8 mouse cellular contexts compared by ENCODE assay signal in the genomic region with DNA sequence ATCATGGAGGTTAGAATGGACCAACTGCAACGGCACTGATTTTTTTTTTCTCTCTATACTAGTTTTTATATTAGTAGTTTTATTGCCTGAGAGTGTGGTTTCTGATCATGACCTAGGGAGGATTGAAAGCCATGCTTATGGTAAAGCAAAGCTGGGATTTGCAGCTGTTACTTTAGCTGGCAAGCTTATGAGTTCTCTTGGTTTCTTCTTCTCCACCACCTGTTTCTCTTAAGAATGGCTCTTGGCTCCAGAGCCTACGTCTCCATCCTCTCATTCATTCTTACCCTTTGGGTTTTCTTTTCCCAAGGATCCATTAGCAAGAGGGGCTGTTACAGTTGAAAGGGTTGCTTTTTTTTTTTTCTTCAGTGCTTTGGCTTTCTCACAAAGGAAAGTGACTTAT. TPM values are rescaled to one million over a fixed set of nuclear protein-coding genes. Genes with fewer than 3 reads are reported as not detected.
A peak's percentile ranks its signal among the peaks of the same experiment; 100 is the strongest.
DNase-seq lines count a peak whose midpoint lies in the region; ATAC-seq lines count a peak whose summit lies in the region.

No protein-coding gene starts in this region.

- 47% methylated on average over 2 of the region's 2 CpGs for WGBS in lung, embryonic 16.5 days
- 44% methylated on average over 2 of the region's 2 CpGs for WGBS in forebrain, embryonic 14.5 days
- WGBS in limb, embryonic 15.5 days: 39% methylated on average over 2 of the region's 2 CpGs
- WGBS in stomach, embryonic 15.5 days: 54% methylated on average over 2 of the region's 2 CpGs

- H3K4me3 ChIP-seq in lung, embryonic 16.5 days (ENCODE audit: low read length): peak overlapping the region; percentile 95
- H3K4me3 ChIP-seq in forebrain, embryonic 14.5 days (ENCODE audit: low read depth, low read length): peak overlapping the region; percentile 99
- H3K4me3 ChIP-seq in limb, embryonic 15.5 days: peak overlapping the region; percentile 98
- peak overlapping the region; percentile 87; the same call in 1 of the 2 replicates for H3K4me3 ChIP-seq in stomach, embryonic 15.5 days (replicated peaks)

- ATAC-seq in lung, embryonic 16.5 days (ENCODE audit: low read depth): no peak
- ATAC-seq in forebrain, embryonic 14.5 days: no peak
- ATAC-seq in limb, embryonic 15.5 days (ENCODE audit: insufficient number of reproducible peaks, low FRiP score, low TSS enrichment, low read depth): no peak
- no peak for ATAC-seq in stomach, embryonic 15.5 days (ENCODE audit: insufficient read depth, low FRiP score, low read depth)
- no peak for ATAC-seq in megakaryocyte progenitor cell, adult 5-6 weeks (replicated peaks; ENCODE audit: poor library complexity)

- H3K27me3 ChIP-seq in lung, embryonic 16.5 days (ENCODE audit: control insufficient read depth, insufficient read depth, low read depth, low read length): no peaks in the 10 kb centered on the region
- H3K27me3 ChIP-seq in forebrain, embryonic 14.5 days (replicated peaks; ENCODE audit: control insufficient read depth, insufficient read depth, low read length): no peaks in the 10 kb centered on the region
- H3K27me3 ChIP-seq in limb, embryonic 15.5 days: no peaks in the 10 kb centered on the region
- no peaks in the 10 kb centered on the region for H3K27me3 ChIP-seq in stomach, embryonic 15.5 days (replicated peaks)

- no peak for DNase-seq in lung, postnatal 4 days
- no peak for DNase-seq in forebrain, embryonic 14.5 days (ENCODE audit: low spot score)
- DNase-seq in ovary, postnatal 10 days (ENCODE audit: low spot score): no peak
- DNase-seq in frontal cortex, postnatal 25 days (ENCODE audit: low spot score in 2 of 2): no peak

- no peaks in the 10 kb centered on the region for H3K36me3 ChIP-seq in lung, embryonic 16.5 days (ENCODE audit: control insufficient read depth, insufficient read depth, low read length)
- 0 out of 2 replicates have a peak, but pooled peaks cover 2% of the 10 kb centered on the region for H3K36me3 ChIP-seq in forebrain, embryonic 14.5 days (ENCODE audit: control insufficient read depth, insufficient read depth, low read length)
- no peaks in the 10 kb centered on the region for H3K36me3 ChIP-seq in limb, embryonic 15.5 days
- no peaks in the 10 kb centered on the region for H3K36me3 ChIP-seq in stomach, embryonic 15.5 days

- no peaks in the 10 kb centered on the region for H3K9me3 ChIP-seq in lung, embryonic 16.5 days (ENCODE audit: control insufficient read depth, low read length)
- no peaks in the 10 kb centered on the region for H3K9me3 ChIP-seq in forebrain, embryonic 14.5 days (replicated peaks; ENCODE audit: control insufficient read depth, low read length)
- H3K9me3 ChIP-seq in limb, embryonic 15.5 days: no peaks in the 10 kb centered on the region
- H3K9me3 ChIP-seq in stomach, embryonic 15.5 days: no peaks in the 10 kb centered on the region

- no peak overlapping the region for H3K27ac ChIP-seq in lung, embryonic 16.5 days (ENCODE audit: low read length)
- H3K27ac ChIP-seq in forebrain, embryonic 14.5 days (ENCODE audit: low read depth, low read length): no peak overlapping the region
- no peak overlapping the region for H3K27ac ChIP-seq in limb, embryonic 15.5 days
- H3K27ac ChIP-seq in stomach, embryonic 15.5 days: no peak overlapping the region

- peak overlapping the region; percentile 73 for H3K4me2 ChIP-seq in lung, embryonic 16.5 days (ENCODE audit: low read depth, low read length)
- peak overlapping the region; percentile 78 for H3K4me2 ChIP-seq in forebrain, embryonic 14.5 days (ENCODE audit: low read length)
- peak overlapping the region; percentile 72 for H3K4me2 ChIP-seq in limb, embryonic 15.5 days
- H3K4me2 ChIP-seq in stomach, embryonic 15.5 days: peak overlapping the region; percentile 71

- peaks cover 15% of the 10 kb centered on the region for H3K4me1 ChIP-seq in lung, embryonic 16.5 days (replicated peaks; ENCODE audit: control insufficient read depth, insufficient read depth, low read length)
- peaks cover 17% of the 10 kb centered on the region for H3K4me1 ChIP-seq in forebrain, embryonic 14.5 days (ENCODE audit: control insufficient read depth, insufficient read depth, low read length)
- peaks cover 20% of the 10 kb centered on the region for H3K4me1 ChIP-seq in limb, embryonic 15.5 days
- H3K4me1 ChIP-seq in stomach, embryonic 15.5 days: peaks cover 14% of the 10 kb centered on the region; the same call in 1 of the 2 replicates

- no peak overlapping the region for H3K9ac ChIP-seq in lung, embryonic 16.5 days (ENCODE audit: low read length)
- H3K9ac ChIP-seq in forebrain, embryonic 14.5 days (ENCODE audit: low read length): peak overlapping the region; percentile 5; the same call in 1 of the 2 replicates
- no peak overlapping the region for H3K9ac ChIP-seq in limb, embryonic 15.5 days
- no peak overlapping the region; the same call in 1 of the 2 replicates for H3K9ac ChIP-seq in stomach, embryonic 15.5 days

RNA-seq across cellular contexts. Expression of a gene that starts 1.6 kb away (rescaled TPM):
- polyA plus RNA-seq in lung, embryonic 16.5 days (2015; fragmentation: Nextera tagmentation; extraction: Ambion mirVana): 71.6 and 75.9 TPM in 2 replicates
- 76.4 and 91.0 TPM in 2 replicates for polyA plus RNA-seq in forebrain, embryonic 14.5 days (2014; fragmentation: Nextera tagmentation; extraction: Ambion mirVana)
- polyA plus RNA-seq in limb, embryonic 15.5 days (2015; fragmentation: Nextera tagmentation; extraction: Ambion mirVana): 56.9 and 61.2 TPM in 2 replicates
- 77.6 and 83.4 TPM in 2 replicates for polyA plus RNA-seq in stomach, embryonic 15.5 days (2015; fragmentation: Nextera tagmentation; extraction: Ambion mirVana)
- total RNA-seq in megakaryocyte progenitor cell, adult 5-6 weeks (2015): 34.0 and 42.8 TPM in 2 replicates
- total RNA-seq in megakaryocyte progenitor cell, adult 5-6 weeks (2017): 23.7 and 37.6 TPM in 2 replicates

RNA-seq across cellular contexts. Expression of a gene that starts 37.1 kb away (rescaled TPM):
- 201 and 203 TPM in 2 replicates for polyA plus RNA-seq in lung, embryonic 16.5 days (2015; fragmentation: Nextera tagmentation; extraction: Ambion mirVana)
- polyA plus RNA-seq in forebrain, embryonic 14.5 days (2014; fragmentation: Nextera tagmentation; extraction: Ambion mirVana): 230 and 240 TPM in 2 replicates
- 199 and 219 TPM in 2 replicates for polyA plus RNA-seq in limb, embryonic 15.5 days (2015; fragmentation: Nextera tagmentation; extraction: Ambion mirVana)
- polyA plus RNA-seq in stomach, embryonic 15.5 days (2015; fragmentation: Nextera tagmentation; extraction: Ambion mirVana): 211 and 241 TPM in 2 replicates
- total RNA-seq in megakaryocyte progenitor cell, adult 5-6 weeks (2015): 156 and 172 TPM in 2 replicates
- total RNA-seq in megakaryocyte progenitor cell, adult 5-6 weeks (2017): 68.0 and 89.2 TPM in 2 replicates

RNA-seq across cellular contexts. Expression of a gene that starts 37.2 kb away (rescaled TPM):
- 36.5 and 37.0 TPM in 2 replicates for polyA plus RNA-seq in lung, embryonic 16.5 days (2015; fragmentation: Nextera tagmentation; extraction: Ambion mirVana)
- 51.1 and 55.9 TPM in 2 replicates for polyA plus RNA-seq in forebrain, embryonic 14.5 days (2014; fragmentation: Nextera tagmentation; extraction: Ambion mirVana)
- polyA plus RNA-seq in limb, embryonic 15.5 days (2015; fragmentation: Nextera tagmentation; extraction: Ambion mirVana): 34.7 and 36.4 TPM in 2 replicates
- 27.4 and 29.3 TPM in 2 replicates for polyA plus RNA-seq in stomach, embryonic 15.5 days (2015; fragmentation: Nextera tagmentation; extraction: Ambion mirVana)
- 10.0 and 16.4 TPM in 2 replicates for total RNA-seq in megakaryocyte progenitor cell, adult 5-6 weeks (2015)
- 15.1 and 17.6 TPM in 2 replicates for total RNA-seq in megakaryocyte progenitor cell, adult 5-6 weeks (2017)

RNA-seq across cellular contexts. Expression of a gene that starts 56.1 kb away (rescaled TPM):
- 2.9 and 3.0 TPM in 2 replicates for polyA plus RNA-seq in lung, embryonic 16.5 days (2015; fragmentation: Nextera tagmentation; extraction: Ambion mirVana)
- 18.4 and 18.8 TPM in 2 replicates for polyA plus RNA-seq in forebrain, embryonic 14.5 days (2014; fragmentation: Nextera tagmentation; extraction: Ambion mirVana)
- polyA plus RNA-seq in limb, embryonic 15.5 days (2015; fragmentation: Nextera tagmentation; extraction: Ambion mirVana): 18.9 and 25.6 TPM in 2 replicates
- 10.3 and 13.5 TPM in 2 replicates for polyA plus RNA-seq in stomach, embryonic 15.5 days (2015; fragmentation: Nextera tagmentation; extraction: Ambion mirVana)
- not detected in 2 replicates for total RNA-seq in megakaryocyte progenitor cell, adult 5-6 weeks (2015)
- not detected in 2 replicates for total RNA-seq in megakaryocyte progenitor cell, adult 5-6 weeks (2017)
